Mouse (Mus musculus): ENCODE data around the gene Flot1. TPM values are rescaled to one million over a fixed set of nuclear protein-coding genes. Genes with fewer than 3 reads are reported as not detected.

The Flot1 gene
- polyA plus RNA-seq, 1 experiment from 2014 or later: 121 TPM

GRCm38 (mm10) chr17:35874721-35875120, 51.7 kb downstream of the Flot1 start:
- no peak overlapping the region for H3K27ac ChIP-seq (ENCODE audit: low read depth, low read length)
- H3K9ac ChIP-seq (replicated peaks; ENCODE audit: low read depth, low read length): no peak overlapping the region
- peaks cover 19% of the 10 kb centered on the region for H3K36me3 ChIP-seq (ENCODE audit: control insufficient read depth, insufficient read depth, low read length)
- WGBS: 93% methylated on average over 6 of the region's 6 CpGs
- H3K9me3 ChIP-seq (ENCODE audit: control insufficient read depth, low read length): no peaks in the 10 kb centered on the region
- H3K4me1 ChIP-seq (ENCODE audit: control insufficient read depth, insufficient read depth, low read length): peaks cover 27% of the 10 kb centered on the region
- no peak overlapping the region for H3K4me3 ChIP-seq (ENCODE audit: low read depth, low read length)
- no peak for ATAC-seq (ENCODE audit: low read depth)
- H3K27me3 ChIP-seq (ENCODE audit: control insufficient read depth, insufficient read depth, low read length): no peaks in the 10 kb centered on the region
- no peak overlapping the region for H3K4me2 ChIP-seq (ENCODE audit: low read depth, low read length)

DNA sequence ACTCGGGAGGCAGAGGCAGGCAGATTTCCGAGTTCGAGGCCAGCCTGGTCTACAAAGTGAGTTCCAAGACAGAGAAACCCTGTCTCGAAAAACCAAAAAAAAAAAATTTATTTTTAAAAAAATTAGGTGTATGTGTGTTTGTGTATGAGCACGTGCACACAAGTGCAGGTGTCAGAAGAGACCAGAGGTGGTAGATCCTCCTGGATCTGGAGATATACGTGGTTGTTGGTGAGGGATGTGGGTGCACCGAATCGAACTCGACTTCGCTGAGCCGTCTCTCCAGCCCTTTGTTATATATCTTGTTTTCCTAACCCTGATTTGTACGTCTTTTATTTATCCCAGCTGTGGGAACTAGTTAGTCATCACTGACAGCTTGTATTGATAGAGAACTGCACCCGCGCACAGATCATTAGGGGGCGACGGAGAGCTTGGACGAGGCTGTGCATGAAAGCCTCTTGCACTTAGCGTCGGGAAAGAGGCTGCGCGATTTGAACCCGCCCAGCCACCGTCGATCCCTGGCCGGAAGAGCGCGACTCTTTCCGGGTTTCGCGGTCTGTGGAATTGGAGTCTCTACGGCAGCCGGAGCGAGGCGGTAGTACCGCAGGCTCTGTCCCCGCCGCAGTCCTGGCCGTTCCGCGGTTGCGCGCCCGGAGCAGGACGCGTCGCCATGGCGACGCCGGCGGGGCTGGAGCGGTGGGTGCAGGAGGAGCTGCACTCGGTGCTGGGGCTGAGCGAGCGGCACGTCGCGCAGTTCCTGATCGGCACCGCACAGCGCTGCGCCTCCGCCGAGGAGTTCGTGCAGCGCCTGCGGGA, 56.4 kb downstream of the Flot1 start, which contains the start of gene Dhx16:
TSS of gene Dhx16 (plus strand) at position 575 of the 813 bp plus-strand sequence.
- peak; percentile 93 for ATAC-seq (ENCODE audit: low read depth)
- Histone ChIP-seq H3K36me3 (ENCODE audit: control insufficient read depth, insufficient read depth, low read length) (peaks cover 35% of the 10 kb centered on the region), H3K4me2 (ENCODE audit: low read depth, low read length) (peak within 1 kb of the TSS; percentile 57), H3K4me1 (ENCODE audit: control insufficient read depth, insufficient read depth, low read length) (peaks cover 9% of the 10 kb centered on the region), H3K27me3 (ENCODE audit: control insufficient read depth, insufficient read depth, low read length) (no peaks in the 10 kb centered on the region), H3K27ac (ENCODE audit: low read depth, low read length) (peak within 1 kb of the TSS; percentile 67), H3K9me3 (ENCODE audit: control insufficient read depth, low read length) (no peaks in the 10 kb centered on the region), H3K4me3 (ENCODE audit: low read depth, low read length) (peak within 1 kb of the TSS; percentile 94), H3K9ac (replicated peaks; ENCODE audit: low read depth, low read length) (peak within 1 kb of the TSS; percentile 83)
- 6% methylated on average over 66 of the region's 66 CpGs for WGBS

Small RNA genes lying within 50 kb of the gene (microRNA-seq; reads per million reads assigned to microRNA genes)
- not detected for gene Gm28033

Other genes with a start within 250 kb of the Flot1 start
- not detected in 2 replicates for gene Sfta2, start 221.7 kb upstream of the Flot1 start, polyA plus RNA-seq (2014; fragmentation: Nextera tagmentation; extraction: Ambion mirVana)
- not detected in 2 replicates for gene Gm9573, start 196.6 kb upstream of the Flot1 start, polyA plus RNA-seq (2014; fragmentation: Nextera tagmentation; extraction: Ambion mirVana)
- not detected in 2 replicates for gene Mucl3, start 179.5 kb upstream of the Flot1 start, polyA plus RNA-seq (2014; fragmentation: Nextera tagmentation; extraction: Ambion mirVana)
- 10.7 and 11.7 TPM in 2 replicates for gene Vars2, start 155.6 kb upstream of the Flot1 start, polyA plus RNA-seq (2014; fragmentation: Nextera tagmentation; extraction: Ambion mirVana)
- 20.7 and 21.0 TPM in 2 replicates for gene Gtf2h4, start 149.5 kb upstream of the Flot1 start, polyA plus RNA-seq (2014; fragmentation: Nextera tagmentation; extraction: Ambion mirVana)
- 48.6 and 65.6 TPM in 2 replicates for gene Ddr1, start 118.6 kb upstream of the Flot1 start, polyA plus RNA-seq (2014; fragmentation: Nextera tagmentation; extraction: Ambion mirVana)
- 4.2 and 6.9 TPM in 2 replicates for gene Ier3, start 1.5 kb upstream of the Flot1 start, polyA plus RNA-seq (2014; fragmentation: Nextera tagmentation; extraction: Ambion mirVana)
- gene Tubb5, start 15.1 kb downstream of the Flot1 start, polyA plus RNA-seq (2014; fragmentation: Nextera tagmentation; extraction: Ambion mirVana): 1,611 and 1,626 TPM in 2 replicates
- gene Mdc1, start 18.3 kb downstream of the Flot1 start, polyA plus RNA-seq (2014; fragmentation: Nextera tagmentation; extraction: Ambion mirVana): 6.0 and 8.5 TPM in 2 replicates
- 15.7 and 16.9 TPM in 2 replicates for gene Nrm, start 38.1 kb downstream of the Flot1 start, polyA plus RNA-seq (2014; fragmentation: Nextera tagmentation; extraction: Ambion mirVana)
- gene Ppp1r18, start 42.4 kb downstream of the Flot1 start, polyA plus RNA-seq (2014; fragmentation: Nextera tagmentation; extraction: Ambion mirVana): 18.0 and 27.3 TPM in 2 replicates
- 22.4 and 37.5 TPM in 2 replicates for gene Dhx16, start 56.6 kb downstream of the Flot1 start, polyA plus RNA-seq (2014; fragmentation: Nextera tagmentation; extraction: Ambion mirVana)
- gene 2310061I04Rik, start 74.2 kb downstream of the Flot1 start, polyA plus RNA-seq (2014; fragmentation: Nextera tagmentation; extraction: Ambion mirVana): 57.9 and 74.2 TPM in 2 replicates
- gene Atat1, start 86.8 kb downstream of the Flot1 start, polyA plus RNA-seq (2014; fragmentation: Nextera tagmentation; extraction: Ambion mirVana): 448 and 481 TPM in 2 replicates
- 65.3 and 66.2 TPM in 2 replicates for gene Mrps18b, start 93.2 kb downstream of the Flot1 start, polyA plus RNA-seq (2014; fragmentation: Nextera tagmentation; extraction: Ambion mirVana)
- gene Ppp1r10, start 93.2 kb downstream of the Flot1 start, polyA plus RNA-seq (2014; fragmentation: Nextera tagmentation; extraction: Ambion mirVana): 31.9 and 39.0 TPM in 2 replicates
- 71.1 and 81.1 TPM in 2 replicates for gene Abcf1, start 146.5 kb downstream of the Flot1 start, polyA plus RNA-seq (2014; fragmentation: Nextera tagmentation; extraction: Ambion mirVana)
- gene Gnl1, start 156.6 kb downstream of the Flot1 start, polyA plus RNA-seq (2014; fragmentation: Nextera tagmentation; extraction: Ambion mirVana): 45.9 and 50.3 TPM in 2 replicates
- gene Prr3, start 157.0 kb downstream of the Flot1 start, polyA plus RNA-seq (2014; fragmentation: Nextera tagmentation; extraction: Ambion mirVana): 65.3 and 78.2 TPM in 2 replicates
- gene H2-T24, start 197.3 kb downstream of the Flot1 start, polyA plus RNA-seq (2014; fragmentation: Nextera tagmentation; extraction: Ambion mirVana): 11.0 and 12.7 TPM in 2 replicates
- gene H2-T23, start 209.6 kb downstream of the Flot1 start, polyA plus RNA-seq (2014; fragmentation: Nextera tagmentation; extraction: Ambion mirVana): 2.6 and 3.8 TPM in 2 replicates
- gene H2-T22, start 219.5 kb downstream of the Flot1 start, polyA plus RNA-seq (2014; fragmentation: Nextera tagmentation; extraction: Ambion mirVana): 5.9 and 8.9 TPM in 2 replicates
- gene Gm6034, start 219.7 kb downstream of the Flot1 start, polyA plus RNA-seq (2014; fragmentation: Nextera tagmentation; extraction: Ambion mirVana): not detected in 2 replicates
- not detected in 2 replicates for gene Gm11127, start 235.1 kb downstream of the Flot1 start, polyA plus RNA-seq (2014; fragmentation: Nextera tagmentation; extraction: Ambion mirVana)

Data from neural tube, embryonic 14.5 days (tissue).